Mouse (Mus musculus) left cerebral cortex, adult 6 months (tissue): ENCODE data around the gene Olfr180. TPM values are rescaled to one million over a fixed set of nuclear protein-coding genes. Genes with fewer than 3 reads are reported as not detected.

ENCODE experiments used
- long read RNA-seq, 2 experiments: library from polyadenylated mRNA; unstranded; transcript quantifications; one replicate each; pipeline ENCODE4 v2.0.0; 2019 to 2020
- polyA plus RNA-seq: library from polyadenylated mRNA; unstranded; fragments of <200 nt; fragmentation: Nextera tagmentation; gene quantifications from 2 replicates; pipeline ENCODE4 v1.2.3, GENCODE M21; 2021

Olfr180 gene
- polyA plus RNA-seq = not detected in 2 replicates
- long read RNA-seq, experiment 1 = 0 reads
- long read RNA-seq, experiment 2 = 0 reads

GRCm38 (mm10) chr16:58929292-58929691, at the start of gene Olfr180:
TSS of gene Olfr180 (minus strand) at chr16:58929392.

GRCm38 (mm10) chr16:58928655-58929054, 537 bp downstream of the Olfr180 start, which contains the start of gene Olfr181:
TSS of gene Olfr181 (minus strand) at chr16:58928755.

GRCm38 (mm10) chr16:58891963-58892362, 37.2 kb downstream of the Olfr180 start, which contains the start of gene Olfr178:
TSS of gene Olfr178 (minus strand) at chr16:58892063.

GRCm38 (mm10) chr16:58874668-58875067, 54.5 kb downstream of the Olfr180 start, which contains the start of gene Olfr177:
TSS of gene Olfr177 (minus strand) at chr16:58874768.

Other genes with a start within 250 kb of the Olfr180 start
- not detected in 2 replicates for gene Gpr15, start 210.3 kb downstream of the Olfr180 start, polyA plus RNA-seq
- gene Cldnd1, start 201.5 kb downstream of the Olfr180 start, polyA plus RNA-seq = 91.6 and 124 TPM in 2 replicates
- gene Olfr172, start 166.2 kb downstream of the Olfr180 start, polyA plus RNA-seq = not detected in 2 replicates
- gene Olfr173, start 129.1 kb downstream of the Olfr180 start, polyA plus RNA-seq = not detected in 2 replicates
- gene Olfr175-ps1, start 102.6 kb downstream of the Olfr180 start, polyA plus RNA-seq = not detected in 2 replicates
- gene Olfr177, start 54.6 kb downstream of the Olfr180 start, polyA plus RNA-seq = not detected in 2 replicates
- gene Olfr178, start 37.3 kb downstream of the Olfr180 start, polyA plus RNA-seq = not detected in 2 replicates
- not detected in 2 replicates for gene Olfr181, start 637 bp downstream of the Olfr180 start, polyA plus RNA-seq
- not detected in 2 replicates for gene Olfr183, start 66.0 kb upstream of the Olfr180 start, polyA plus RNA-seq
- not detected in 2 replicates for gene Olfr186, start 100.9 kb upstream of the Olfr180 start, polyA plus RNA-seq
- gene Olfr187, start 110.4 kb upstream of the Olfr180 start, polyA plus RNA-seq = not detected in 2 replicates
- gene Olfr190, start 148.6 kb upstream of the Olfr180 start, polyA plus RNA-seq = not detected in 2 replicates
- gene Olfr191, start 160.4 kb upstream of the Olfr180 start, polyA plus RNA-seq = not detected in 2 replicates
- gene Olfr193, start 182.5 kb upstream of the Olfr180 start, polyA plus RNA-seq = not detected in 2 replicates
- gene Olfr194, start 191.7 kb upstream of the Olfr180 start, polyA plus RNA-seq = not detected in 2 replicates
- not detected in 2 replicates for gene Olfr195, start 217.7 kb upstream of the Olfr180 start, polyA plus RNA-seq
- gene Olfr196, start 241.1 kb upstream of the Olfr180 start, polyA plus RNA-seq = not detected in 2 replicates